Mouse (Mus musculus): ENCODE measurements around the gene H2al1i. TPM values are rescaled to one million over a fixed set of nuclear protein-coding genes. Genes with fewer than 3 reads are reported as not detected.
"Not testable (repeated sequence)": the region's sequence is repeated elsewhere in the genome, so short reads cannot be mapped to it uniquely, and the experiment has no call there.

H2al1i gene
- total RNA-seq (2014; fragmentation: Nextera tagmentation) = not detected in 2 replicates
- not detected in 2 replicates for total RNA-seq (2017)

DNA sequence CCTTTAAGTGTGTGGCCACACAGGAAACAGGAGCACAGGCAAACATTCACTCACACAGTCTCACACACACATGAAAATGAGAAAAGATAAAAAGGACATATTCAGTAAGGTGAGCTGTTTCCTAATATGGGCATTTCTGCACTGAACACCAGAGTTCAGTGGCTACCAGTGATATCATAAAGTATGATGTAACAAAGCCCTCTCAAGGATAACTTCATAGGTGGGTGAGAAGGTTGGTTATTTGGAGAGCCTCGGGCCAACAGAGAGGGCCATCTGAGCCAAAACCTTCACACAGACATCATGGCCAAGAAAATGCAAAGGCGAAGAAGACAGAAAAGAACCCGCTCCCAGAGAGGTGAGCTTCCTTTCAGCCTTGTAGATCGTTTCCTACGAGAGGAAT is at the start of gene H2al1i:
Gene H2al1i, plus strand, starts transcription at position 301 of the 400 bp plus-strand sequence.
- not testable (repeated sequence) for ATAC-seq (replicated peaks; ENCODE audit: low FRiP score, low TSS enrichment, poor library complexity, severe bottlenecking)

DNA sequence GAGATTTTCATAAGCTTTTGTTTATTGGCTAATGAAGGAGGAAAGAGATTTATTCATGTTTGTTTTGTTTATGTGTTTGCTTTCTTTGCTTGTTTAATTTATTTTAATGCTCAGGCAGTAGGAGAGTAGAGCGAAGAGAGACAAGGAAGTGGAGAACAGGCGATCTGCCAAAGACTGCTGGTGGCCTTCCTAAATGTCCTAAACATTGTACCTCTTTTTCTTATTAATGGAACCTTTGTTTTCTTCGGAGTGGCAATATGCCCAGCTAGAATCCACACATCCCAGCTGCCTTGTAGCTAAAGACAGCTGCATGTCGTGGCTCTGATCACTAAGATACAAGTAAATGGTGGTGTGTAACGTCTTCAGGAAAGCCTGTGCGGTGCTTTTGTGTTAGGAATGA is 47.4 kb upstream of the H2al1i start:
- ATAC-seq (replicated peaks; ENCODE audit: low FRiP score, low TSS enrichment, poor library complexity, severe bottlenecking) = no peak

DNA sequence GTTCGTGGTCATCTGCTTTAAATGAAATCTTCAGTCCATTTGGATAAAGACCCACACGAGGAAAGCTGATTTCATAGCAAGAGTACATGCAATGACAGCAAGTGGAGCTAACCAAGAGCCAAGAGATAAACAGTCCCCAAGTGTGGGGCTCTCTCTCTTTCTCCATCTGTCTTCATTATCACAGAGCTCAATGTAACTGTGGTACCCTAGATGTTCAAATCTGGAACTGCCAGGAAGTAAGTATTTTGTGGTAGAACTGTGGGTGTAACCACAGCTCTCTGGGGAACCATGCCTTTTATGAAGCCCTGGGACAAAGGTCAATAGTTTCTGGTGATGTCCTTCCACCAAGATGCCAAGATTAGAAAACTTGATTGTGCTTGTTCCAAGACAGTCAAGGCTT is 43.7 kb upstream of the H2al1i start:
- no peak for ATAC-seq (replicated peaks; ENCODE audit: low FRiP score, low TSS enrichment, poor library complexity, severe bottlenecking)

DNA sequence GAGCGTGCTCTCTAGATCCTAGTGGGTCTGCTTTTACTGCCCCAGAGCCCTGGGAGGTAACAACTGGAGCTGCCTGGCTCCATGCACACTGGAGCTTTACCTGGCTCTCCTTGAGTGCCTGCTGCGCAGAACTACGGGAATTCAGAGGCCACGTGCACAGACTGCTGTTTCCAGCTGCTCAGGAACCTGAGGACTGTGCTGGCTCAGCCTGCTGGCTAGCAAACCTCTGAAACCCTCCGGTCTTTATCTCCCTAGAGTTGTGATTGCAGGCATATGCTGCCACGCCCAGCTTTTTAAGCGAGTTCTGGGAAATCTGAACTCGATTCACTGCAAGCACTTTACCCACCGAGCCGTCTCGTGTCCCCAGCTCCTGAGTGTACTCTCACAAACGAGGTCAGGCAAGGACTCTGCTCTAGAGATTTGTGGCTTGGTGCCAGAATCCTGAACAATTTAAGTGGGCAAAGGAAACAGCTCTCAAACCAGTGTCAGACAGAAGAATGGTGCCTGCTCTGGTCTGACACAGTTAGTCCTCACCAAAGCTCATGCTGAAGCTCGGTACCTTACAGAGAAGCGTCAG is 36.1 kb upstream of the H2al1i start:
- ATAC-seq (replicated peaks; ENCODE audit: low FRiP score, low TSS enrichment, poor library complexity, severe bottlenecking) = no peak

DNA sequence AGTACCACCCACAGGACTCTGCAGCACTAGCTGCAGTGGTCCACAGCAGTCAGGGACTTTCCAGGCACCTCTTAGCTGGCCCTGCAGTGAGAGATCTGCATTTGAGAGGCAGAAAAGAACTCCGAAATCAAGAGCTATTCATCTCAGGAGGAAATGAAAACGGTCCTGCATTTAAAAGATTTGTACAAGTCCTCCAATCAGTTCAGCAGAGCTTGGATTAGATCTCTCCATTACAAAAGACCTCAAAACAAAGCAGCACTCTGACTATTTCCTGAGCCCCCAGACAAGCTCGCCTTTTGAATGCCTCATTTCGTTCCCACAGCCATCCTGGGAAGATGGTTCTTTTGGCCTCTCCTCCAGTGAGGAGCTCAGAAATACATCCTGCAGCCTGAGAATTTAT is 35.2 kb upstream of the H2al1i start:
- no peak for ATAC-seq (replicated peaks; ENCODE audit: low FRiP score, low TSS enrichment, poor library complexity, severe bottlenecking)

DNA sequence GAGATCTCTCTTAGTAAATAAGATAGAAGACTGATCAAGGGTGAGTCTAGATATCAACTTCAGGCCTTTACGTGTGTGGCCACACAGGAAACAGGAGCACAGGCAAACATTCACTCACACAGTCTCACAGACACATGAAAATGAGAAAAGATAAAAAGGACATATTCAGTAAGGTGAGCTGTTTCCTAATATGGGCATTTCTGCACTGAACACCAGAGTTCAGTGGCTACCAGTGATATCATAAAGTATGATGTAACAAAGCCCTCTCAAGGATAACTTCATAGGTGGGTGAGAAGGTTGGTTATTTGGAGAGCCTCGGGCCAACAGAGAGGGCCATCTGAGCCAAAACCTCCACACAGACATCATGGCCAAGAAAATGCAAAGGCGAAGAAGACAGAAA is 25.5 kb upstream of the H2al1i start, which contains the start of gene H2al1a:
Gene H2al1a, plus strand, starts transcription at position 301 of the 400 bp plus-strand sequence.
- ATAC-seq (replicated peaks; ENCODE audit: low FRiP score, low TSS enrichment, poor library complexity, severe bottlenecking) = not testable (repeated sequence)

DNA sequence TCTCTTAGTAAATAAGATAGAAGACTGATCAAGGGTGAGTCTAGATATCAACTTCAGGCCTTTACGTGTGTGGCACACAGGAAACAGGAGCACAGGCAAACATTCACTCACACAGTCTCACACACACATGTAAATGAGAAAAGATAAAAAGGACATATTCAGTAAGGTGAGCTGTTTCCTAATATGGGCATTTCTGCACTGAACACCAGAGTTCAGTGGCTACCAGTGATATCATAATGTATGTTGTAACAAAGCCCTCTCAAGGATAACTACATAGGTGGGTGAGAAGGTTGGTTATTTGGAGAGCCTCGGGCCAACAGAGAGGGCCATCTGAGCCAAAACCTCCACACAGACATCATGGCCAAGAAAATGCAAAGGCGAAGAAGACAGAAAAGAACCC is 22.3 kb upstream of the H2al1i start, which contains the start of gene H2al1b:
Gene H2al1b, plus strand, starts transcription at position 301 of the 400 bp plus-strand sequence.
- not testable (repeated sequence) for ATAC-seq (replicated peaks; ENCODE audit: low FRiP score, low TSS enrichment, poor library complexity, severe bottlenecking)

DNA sequence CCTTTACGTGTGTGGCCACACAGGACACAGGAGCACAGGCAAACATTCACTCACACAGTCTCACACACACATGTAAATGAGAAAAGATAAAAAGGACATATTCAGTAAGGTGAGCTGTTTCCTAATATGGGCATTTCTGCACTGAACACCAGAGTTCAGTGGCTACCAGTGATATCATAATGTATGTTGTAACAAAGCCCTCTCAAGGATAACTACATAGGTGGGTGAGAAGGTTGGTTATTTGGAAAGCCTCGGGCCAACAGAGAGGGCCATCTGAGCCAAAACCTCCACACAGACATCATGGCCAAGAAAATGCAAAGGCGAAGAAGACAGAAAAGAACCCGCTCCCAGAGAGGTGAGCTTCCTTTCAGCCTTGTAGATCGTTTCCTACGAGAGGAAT is 19.1 kb upstream of the H2al1i start, which contains the start of gene H2al1c:
Gene H2al1c, plus strand, starts transcription at position 301 of the 400 bp plus-strand sequence.
- not testable (repeated sequence) for ATAC-seq (replicated peaks; ENCODE audit: low FRiP score, low TSS enrichment, poor library complexity, severe bottlenecking)

DNA sequence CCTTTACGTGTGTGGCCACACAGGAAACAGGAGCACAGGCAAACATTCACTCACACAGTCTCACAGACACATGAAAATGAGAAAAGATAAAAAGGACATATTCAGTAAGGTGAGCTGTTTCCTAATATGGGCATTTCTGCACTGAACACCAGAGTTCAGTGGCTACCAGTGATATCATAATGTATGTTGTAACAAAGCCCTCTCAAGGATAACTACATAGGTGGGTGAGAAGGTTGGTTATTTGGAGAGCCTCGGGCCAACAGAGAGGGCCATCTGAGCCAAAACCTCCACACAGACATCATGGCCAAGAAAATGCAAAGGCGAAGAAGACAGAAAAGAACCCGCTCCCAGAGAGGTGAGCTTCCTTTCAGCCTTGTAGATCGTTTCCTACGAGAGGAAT is 15.9 kb upstream of the H2al1i start, which contains the start of gene H2al1d:
Gene H2al1d, plus strand, starts transcription at position 301 of the 400 bp plus-strand sequence.
- ATAC-seq (replicated peaks; ENCODE audit: low FRiP score, low TSS enrichment, poor library complexity, severe bottlenecking) = not testable (repeated sequence)

DNA sequence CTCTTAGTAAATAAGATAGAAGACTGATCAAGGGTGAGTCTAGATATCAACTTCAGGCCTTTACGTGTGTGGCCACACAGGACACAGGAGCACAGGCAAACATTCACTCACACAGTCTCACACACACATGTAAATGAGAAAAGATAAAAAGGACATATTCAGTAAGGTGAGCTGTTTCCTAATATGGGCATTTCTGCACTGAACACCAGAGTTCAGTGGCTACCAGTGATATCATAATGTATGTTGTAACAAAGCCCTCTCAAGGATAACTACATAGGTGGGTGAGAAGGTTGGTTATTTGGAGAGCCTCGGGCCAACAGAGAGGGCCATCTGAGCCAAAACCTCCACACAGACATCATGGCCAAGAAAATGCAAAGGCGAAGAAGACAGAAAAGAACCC is 12.8 kb upstream of the H2al1i start, which contains the start of gene H2al1e:
Gene H2al1e, plus strand, starts transcription at position 301 of the 400 bp plus-strand sequence.
- ATAC-seq (replicated peaks; ENCODE audit: low FRiP score, low TSS enrichment, poor library complexity, severe bottlenecking) = not testable (repeated sequence)

DNA sequence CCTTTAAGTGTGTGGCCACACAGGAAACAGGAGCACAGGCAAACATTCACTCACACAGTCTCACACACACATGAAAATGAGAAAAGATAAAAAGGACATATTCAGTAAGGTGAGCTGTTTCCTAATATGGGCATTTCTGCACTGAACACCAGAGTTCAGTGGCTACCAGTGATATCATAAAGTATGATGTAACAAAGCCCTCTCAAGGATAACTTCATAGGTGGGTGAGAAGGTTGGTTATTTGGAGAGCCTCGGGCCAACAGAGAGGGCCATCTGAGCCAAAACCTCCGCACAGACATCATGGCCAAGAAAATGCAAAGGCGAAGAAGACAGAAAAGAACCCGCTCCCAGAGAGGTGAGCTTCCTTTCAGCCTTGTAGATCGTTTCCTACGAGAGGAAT is 9.6 kb upstream of the H2al1i start, which contains the start of gene H2al1f:
Gene H2al1f, plus strand, starts transcription at position 301 of the 400 bp plus-strand sequence.
- not testable (repeated sequence) for ATAC-seq (replicated peaks; ENCODE audit: low FRiP score, low TSS enrichment, poor library complexity, severe bottlenecking)

DNA sequence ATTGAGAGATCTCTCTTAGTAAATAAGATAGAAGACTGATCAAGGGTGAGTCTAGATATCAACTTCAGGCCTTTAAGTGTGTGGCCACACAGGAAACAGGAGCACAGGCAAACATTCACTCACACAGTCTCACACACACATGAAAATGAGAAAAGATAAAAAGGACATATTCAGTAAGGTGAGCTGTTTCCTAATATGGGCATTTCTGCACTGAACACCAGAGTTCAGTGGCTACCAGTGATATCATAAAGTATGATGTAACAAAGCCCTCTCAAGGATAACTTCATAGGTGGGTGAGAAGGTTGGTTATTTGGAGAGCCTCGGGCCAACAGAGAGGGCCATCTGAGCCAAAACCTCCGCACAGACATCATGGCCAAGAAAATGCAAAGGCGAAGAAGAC is 6.5 kb upstream of the H2al1i start, which contains the start of gene H2al1g:
Gene H2al1g, plus strand, starts transcription at position 301 of the 400 bp plus-strand sequence.
- not testable (repeated sequence) for ATAC-seq (replicated peaks; ENCODE audit: low FRiP score, low TSS enrichment, poor library complexity, severe bottlenecking)

DNA sequence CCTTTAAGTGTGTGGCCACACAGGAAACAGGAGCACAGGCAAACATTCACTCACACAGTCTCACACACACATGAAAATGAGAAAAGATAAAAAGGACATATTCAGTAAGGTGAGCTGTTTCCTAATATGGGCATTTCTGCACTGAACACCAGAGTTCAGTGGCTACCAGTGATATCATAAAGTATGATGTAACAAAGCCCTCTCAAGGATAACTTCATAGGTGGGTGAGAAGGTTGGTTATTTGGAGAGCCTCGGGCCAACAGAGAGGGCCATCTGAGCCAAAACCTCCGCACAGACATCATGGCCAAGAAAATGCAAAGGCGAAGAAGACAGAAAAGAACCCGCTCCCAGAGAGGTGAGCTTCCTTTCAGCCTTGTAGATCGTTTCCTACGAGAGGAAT is 3.3 kb upstream of the H2al1i start, which contains the start of gene H2al1h:
Gene H2al1h, plus strand, starts transcription at position 301 of the 400 bp plus-strand sequence.
- not testable (repeated sequence) for ATAC-seq (replicated peaks; ENCODE audit: low FRiP score, low TSS enrichment, poor library complexity, severe bottlenecking)

DNA sequence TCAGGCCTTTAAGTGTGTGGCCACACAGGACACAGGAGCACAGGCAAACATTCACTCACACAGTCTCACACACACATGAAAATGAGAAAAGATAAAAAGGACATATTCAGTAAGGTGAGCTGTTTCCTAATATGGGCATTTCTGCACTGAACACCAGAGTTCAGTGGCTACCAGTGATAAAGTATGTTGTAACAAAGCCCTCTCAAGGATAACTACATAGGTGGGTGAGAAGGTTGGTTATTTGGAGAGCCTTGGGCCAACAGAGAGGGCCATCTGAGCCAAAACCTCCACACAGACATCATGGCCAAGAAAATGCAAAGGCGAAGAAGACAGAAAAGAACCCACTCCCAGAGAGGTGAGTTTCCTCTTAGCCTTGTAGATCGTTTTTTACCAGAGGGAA is 3.1 kb downstream of the H2al1i start, which contains the start of gene H2al1j:
Gene H2al1j, plus strand, starts transcription at position 301 of the 400 bp plus-strand sequence.
- ATAC-seq (replicated peaks; ENCODE audit: low FRiP score, low TSS enrichment, poor library complexity, severe bottlenecking) = not testable (repeated sequence)

DNA sequence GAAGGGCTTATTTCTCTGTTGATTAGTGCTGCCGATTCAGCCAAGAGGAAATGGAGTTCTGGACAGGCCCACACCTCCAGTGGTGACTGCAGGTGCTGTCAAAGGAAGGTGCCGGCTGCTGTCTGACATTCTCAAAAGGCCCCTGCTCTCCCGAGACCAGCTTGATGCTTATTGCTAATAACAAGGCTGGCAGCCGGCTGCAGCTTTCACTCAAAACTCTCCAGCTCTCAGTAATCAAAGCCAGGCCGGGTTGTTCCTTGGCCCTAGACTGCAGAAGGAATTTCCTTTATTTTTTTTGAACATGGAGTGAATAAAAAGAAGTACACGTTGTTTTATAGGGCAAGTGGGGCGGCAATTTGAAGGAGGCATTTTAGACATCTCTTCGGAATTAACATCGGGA is 21.3 kb downstream of the H2al1i start:
- ATAC-seq (replicated peaks; ENCODE audit: low FRiP score, low TSS enrichment, poor library complexity, severe bottlenecking) = no peak

DNA sequence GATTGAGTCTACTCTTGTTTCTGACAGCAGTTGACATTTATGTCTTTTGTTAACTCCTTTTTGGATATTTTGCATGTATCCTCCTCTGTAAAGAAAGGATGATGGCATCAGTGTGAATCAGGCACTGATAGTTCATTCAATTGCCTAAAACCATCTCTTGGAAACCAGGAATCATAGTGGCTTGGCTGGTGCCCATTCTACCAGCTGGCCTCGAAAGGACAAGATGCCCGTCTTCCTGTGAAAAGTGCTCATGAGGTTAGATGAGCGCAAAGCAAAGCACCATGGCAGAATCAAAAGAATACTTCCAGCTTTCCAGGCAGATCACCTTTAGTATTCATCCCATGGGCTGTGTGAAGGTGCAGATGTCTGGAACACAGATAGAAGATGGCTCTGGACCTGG is 22.3 kb downstream of the H2al1i start:
- no peak for ATAC-seq (replicated peaks; ENCODE audit: low FRiP score, low TSS enrichment, poor library complexity, severe bottlenecking)

DNA sequence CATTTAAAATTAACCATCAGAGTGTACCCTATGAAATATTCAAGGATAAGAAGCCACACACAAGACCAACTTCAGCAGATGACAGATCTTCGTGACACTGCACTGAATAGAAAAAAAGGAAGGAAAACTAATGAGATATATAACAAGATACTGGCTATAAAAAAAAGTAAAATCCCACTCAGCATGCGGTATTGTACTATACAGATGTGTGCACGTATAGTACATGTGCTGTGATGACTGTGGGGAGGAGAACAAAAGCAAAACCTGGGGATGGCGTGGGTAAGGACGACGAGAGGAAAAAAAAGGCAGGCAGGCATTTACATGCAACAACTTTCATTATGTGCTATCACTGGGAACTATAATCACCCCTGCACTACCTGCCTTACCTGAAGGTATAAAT is 36.4 kb downstream of the H2al1i start:
- ATAC-seq (replicated peaks; ENCODE audit: low FRiP score, low TSS enrichment, poor library complexity, severe bottlenecking) = no peak

DNA sequence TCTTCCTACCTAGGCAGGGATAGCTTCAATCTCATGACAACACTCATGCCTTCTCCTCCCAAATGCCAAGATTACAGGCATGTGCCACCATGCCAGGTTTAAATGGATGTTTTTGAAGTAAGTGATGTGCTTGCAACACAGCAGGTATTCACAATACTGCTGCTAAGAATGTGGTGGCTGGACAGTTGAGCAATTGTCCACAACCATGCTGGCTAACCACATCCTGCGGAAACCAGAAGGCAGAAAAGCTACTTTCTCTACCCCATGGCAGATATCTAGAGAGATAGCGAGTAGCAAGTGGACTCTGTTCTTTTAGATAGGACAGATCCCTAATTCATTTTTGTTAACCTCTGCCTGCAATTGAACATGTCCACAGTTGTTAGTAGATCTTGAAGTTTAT is 36.8 kb downstream of the H2al1i start:
- ATAC-seq (replicated peaks; ENCODE audit: low FRiP score, low TSS enrichment, poor library complexity, severe bottlenecking) = no peak

DNA sequence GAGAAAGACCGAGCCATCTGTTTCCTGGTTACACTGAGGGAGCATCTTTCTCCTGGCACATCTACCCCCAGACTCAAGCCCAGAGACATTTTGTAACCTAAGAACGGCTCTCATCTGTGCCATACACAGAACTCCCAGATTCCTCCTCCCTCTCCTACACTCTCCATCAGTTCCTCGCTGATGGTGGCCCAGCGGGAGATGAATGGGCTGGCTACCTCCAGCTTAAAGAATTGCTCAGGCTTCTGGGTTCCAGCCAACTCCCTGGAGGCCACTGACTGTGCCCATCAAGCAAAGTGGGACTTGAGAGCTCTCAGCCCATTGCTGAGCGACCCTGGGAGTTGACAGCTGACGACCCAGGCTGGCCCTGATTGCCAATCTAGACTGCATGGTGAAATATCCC is 39.4 kb downstream of the H2al1i start:
- no peak for ATAC-seq (replicated peaks; ENCODE audit: low FRiP score, low TSS enrichment, poor library complexity, severe bottlenecking)

DNA sequence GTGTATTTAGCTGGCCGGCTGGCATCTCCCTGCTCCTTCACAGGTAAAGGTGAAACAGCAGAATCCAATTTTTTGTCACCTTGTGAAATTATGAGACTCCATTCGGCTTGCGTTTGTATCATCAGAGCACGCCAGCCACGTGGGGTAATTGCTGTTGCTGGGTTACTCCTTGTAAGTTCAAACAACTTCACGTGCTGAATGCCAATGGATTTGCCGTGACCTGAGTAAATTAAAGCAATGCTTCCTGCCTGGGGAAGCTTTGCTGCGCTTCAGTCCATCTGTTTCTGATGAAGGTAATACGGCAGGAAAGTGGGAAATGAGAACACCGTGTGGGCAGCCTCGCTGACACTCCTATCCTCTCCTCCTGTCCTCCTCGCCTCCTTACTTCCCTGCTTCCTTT is 40.7 kb downstream of the H2al1i start:
- ATAC-seq (replicated peaks; ENCODE audit: low FRiP score, low TSS enrichment, poor library complexity, severe bottlenecking) = no peak

Data from megakaryocyte-erythroid progenitor cell, adult 5-6 weeks (primary cell).